ENCODE assay signal across 17 mouse cellular contexts in genomic region chr1:158148035-158148434, GRCm38 (mm10).
"Had no signal": no experiment of that assay in that cellular context is flagged by ENCODE, and none has a peak within 500 bp of the region (broad histone marks: within the 10 kb centered on the region; RNA-seq: fewer than 3 reads in every experiment).

No protein-coding gene starts in this region.

- DNase-seq: layer of hippocampus, adult 9-11 months; layer of hippocampus, postnatal 36 days; liver, postnatal 0 days; right cerebral cortex, postnatal 25 days; spleen, adult 18-20 months; thymus, adult 18-20 months; thymus, postnatal 36 days had no signal

- H3K27ac ChIP-seq: kidney, postnatal 0 days; layer of hippocampus, adult 2 months; left cerebral cortex, adult 2 months; liver, embryonic 14.5 days; macrophage; neural tube, embryonic 12.5 days had no signal

- H3K4me3 ChIP-seq: layer of hippocampus, adult 2 months; left cerebral cortex, adult 2 months; neural tube, embryonic 12.5 days had no signal

- ATAC-seq: intestine, postnatal 0 days; liver, postnatal 0 days; lung, postnatal 0 days had no signal

- H3K9ac ChIP-seq: liver, embryonic 14.5 days; liver, postnatal 0 days; lung, embryonic 14.5 days; neural tube, embryonic 12.5 days had no signal

- H3K4me2 ChIP-seq: liver, embryonic 11.5 days; lung, embryonic 14.5 days; neural tube, embryonic 12.5 days had no signal

- H3K27me3 ChIP-seq: neural tube, embryonic 12.5 days had no signal

- H3K36me3 ChIP-seq: neural tube, embryonic 12.5 days had no signal

- H3K9me3 ChIP-seq: neural tube, embryonic 12.5 days had no signal
